Comparison of ENCODE assay signal across 19 mouse cellular contexts in genomic region chr6:35268711-35269110, GRCm38 (mm10). TPM values are rescaled to one million over a fixed set of nuclear protein-coding genes. Genes with fewer than 3 reads are reported as not detected.
"Had no signal": no experiment of that assay in that cellular context is flagged by ENCODE, and none has a peak within 500 bp of the region (broad histone marks: within the 10 kb centered on the region; RNA-seq: fewer than 3 reads in every experiment).

No protein-coding gene starts in this region.

- H3K9ac ChIP-seq: lung, embryonic 14.5 days; midbrain, embryonic 12.5 days; midbrain, embryonic 15.5 days; neural tube, embryonic 12.5 days; stomach, embryonic 15.5 days had no signal

- ATAC-seq: midbrain, embryonic 15.5 days had no signal

- DNase-seq: lung, adult 18-20 months; lung, embryonic 14.5 days; lung, postnatal 10 days; lung, postnatal 4 days; right cerebral cortex, postnatal 14 days; thymus, adult 2 months; thymus, postnatal 25 days; thymus, postnatal 4 days had no signal

- H3K36me3 ChIP-seq: stomach, embryonic 15.5 days had no signal

- H3K27me3 ChIP-seq: midbrain, embryonic 12.5 days; midbrain, embryonic 15.5 days; neural tube, embryonic 12.5 days; stomach, embryonic 15.5 days had no signal

- H3K9me3 ChIP-seq: midbrain, embryonic 10.5 days; midbrain, embryonic 12.5 days; midbrain, embryonic 15.5 days; stomach, embryonic 15.5 days had no signal

- H3K4me3 ChIP-seq: midbrain, embryonic 10.5 days; midbrain, embryonic 12.5 days; midbrain, embryonic 15.5 days; neural tube, embryonic 12.5 days; stomach, embryonic 15.5 days had no signal

- H3K27ac ChIP-seq: midbrain, embryonic 10.5 days; midbrain, embryonic 12.5 days; midbrain, embryonic 15.5 days; neural tube, embryonic 12.5 days; stomach, embryonic 15.5 days; stomach, postnatal 0 days had no signal

- H3K4me1 ChIP-seq: midbrain, embryonic 10.5 days; midbrain, embryonic 12.5 days; midbrain, embryonic 15.5 days; neural tube, embryonic 12.5 days; stomach, embryonic 15.5 days had no signal

RNA-seq across cellular contexts. Expression of gene Slc13a4, which starts 39.2 kb away (rescaled TPM):
- total RNA-seq: megakaryocyte-erythroid progenitor cell, adult 5-6 weeks; monocyte, adult 5-6 weeks; neutrophil, adult 5-6 weeks had no signal

RNA-seq across cellular contexts. Expression of gene Fam180a, which starts 57.2 kb away (rescaled TPM):
- total RNA-seq: megakaryocyte, adult 5-6 weeks; megakaryocyte-erythroid progenitor cell, adult 5-6 weeks; monocyte, adult 5-6 weeks; neutrophil, adult 5-6 weeks had no signal
- polyA plus RNA-seq: midbrain, embryonic 10.5 days; neural tube, embryonic 12.5 days; neural tube, embryonic 14.5 days had no signal
